Mouse (Mus musculus): ENCODE results near the gene Cyb5rl.

Cyb5rl gene

GRCm38 (mm10) chr4:107061560-107061959 is 5.2 kb upstream of the Cyb5rl start:
- CTCF ChIA-PET: no interaction called here

DNA sequence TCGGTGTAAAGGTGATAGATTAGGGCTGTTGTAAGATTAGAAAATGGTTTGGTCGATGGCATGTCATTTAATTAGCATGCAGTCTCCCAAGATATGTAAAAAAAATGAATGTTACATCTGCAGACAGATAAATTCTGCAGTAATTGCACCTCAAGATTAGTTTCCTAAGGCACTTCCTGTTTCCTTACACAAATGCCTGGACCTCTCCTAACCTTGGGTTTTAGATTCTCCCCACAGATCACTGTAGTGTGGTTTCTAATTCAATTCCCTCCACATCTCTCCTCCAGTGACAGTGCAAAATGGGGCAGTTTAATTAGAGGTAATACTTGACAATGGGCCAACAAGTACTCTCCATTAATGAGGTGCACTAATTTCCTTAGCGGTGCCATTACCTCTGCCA is 3.6 kb upstream of the Cyb5rl start:
- CTCF ChIA-PET: no interaction called here

GRCm38 (mm10) chr4:107064394-107065098 is 2.2 kb upstream of the Cyb5rl start:
- CTCF ChIA-PET: no interaction called here

DNA sequence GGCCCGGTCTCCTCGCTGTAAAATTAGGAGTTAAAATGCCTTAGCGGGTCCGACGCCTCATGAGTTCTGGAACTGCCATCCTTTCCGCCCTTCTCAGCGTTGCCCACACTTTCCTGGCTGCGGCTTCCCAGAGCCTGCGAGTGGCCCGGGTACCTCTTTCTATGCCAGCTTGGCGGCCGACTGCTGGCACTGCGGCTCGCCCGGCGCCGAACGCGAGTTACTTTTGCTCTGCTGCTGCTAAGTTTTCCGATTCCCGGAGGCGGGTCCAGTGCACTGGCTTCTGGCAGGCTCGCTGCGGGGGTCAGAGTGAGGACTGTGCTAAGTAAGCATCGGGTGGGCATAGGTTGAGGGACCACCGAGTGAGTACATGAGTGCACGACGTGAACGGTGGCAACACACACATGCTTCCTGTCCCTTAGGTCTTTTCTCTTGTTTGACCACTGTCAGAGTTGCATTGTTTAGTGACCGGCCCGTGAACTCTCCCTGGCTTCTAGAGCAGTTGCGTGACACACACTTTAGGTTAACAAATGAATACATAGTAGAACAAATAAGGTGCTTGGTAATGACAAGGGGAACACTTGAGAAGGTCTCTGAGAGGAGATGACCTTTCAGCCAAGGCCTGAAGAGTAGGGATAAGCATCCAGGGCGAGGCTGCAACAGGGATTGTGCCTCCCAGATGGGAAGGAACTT is 508 bp downstream of the Cyb5rl start:
- CTCF ChIA-PET: no interaction called here

DNA sequence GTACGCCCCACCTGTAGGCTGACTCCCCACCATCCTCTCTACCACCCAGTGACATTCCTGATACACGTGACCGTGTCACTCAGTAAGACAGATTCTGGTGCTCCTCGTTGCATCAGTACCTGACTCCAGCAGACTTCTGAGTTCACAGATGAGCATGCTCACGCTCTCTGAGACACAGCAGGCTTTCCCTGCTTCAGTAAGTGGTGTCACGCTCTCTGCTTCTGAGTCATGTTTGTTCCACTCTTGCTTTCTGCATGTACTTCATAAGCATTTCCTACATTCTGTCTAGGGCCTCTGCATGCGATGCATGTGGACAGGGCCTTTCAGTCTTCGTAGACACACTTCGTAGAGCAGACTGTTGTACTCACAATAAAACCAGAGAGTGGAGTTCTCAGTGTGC is 5.6 kb downstream of the Cyb5rl start:
- CTCF ChIA-PET: no interaction called here

DNA sequence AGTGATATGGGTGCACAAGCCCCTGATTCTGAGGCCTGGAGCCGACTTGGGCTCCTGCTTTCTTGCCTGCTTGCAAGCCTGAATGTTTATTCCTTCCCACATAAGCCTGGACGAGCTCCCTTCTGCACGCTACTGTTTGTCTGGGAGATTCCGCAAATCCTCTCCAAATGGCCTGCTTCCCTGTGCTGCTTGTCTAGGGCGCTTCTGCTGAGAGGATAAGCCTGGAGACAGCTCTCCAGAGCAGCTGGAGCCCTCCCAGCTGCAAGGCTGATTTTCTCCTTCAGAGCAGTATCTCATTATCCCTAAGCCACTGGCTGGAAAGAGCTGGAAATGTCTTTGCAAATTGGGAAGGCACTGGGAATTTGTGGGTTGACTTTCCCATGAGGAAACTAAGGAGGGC is 8.7 kb downstream of the Cyb5rl start:
- CTCF ChIA-PET: no interaction called here

DNA sequence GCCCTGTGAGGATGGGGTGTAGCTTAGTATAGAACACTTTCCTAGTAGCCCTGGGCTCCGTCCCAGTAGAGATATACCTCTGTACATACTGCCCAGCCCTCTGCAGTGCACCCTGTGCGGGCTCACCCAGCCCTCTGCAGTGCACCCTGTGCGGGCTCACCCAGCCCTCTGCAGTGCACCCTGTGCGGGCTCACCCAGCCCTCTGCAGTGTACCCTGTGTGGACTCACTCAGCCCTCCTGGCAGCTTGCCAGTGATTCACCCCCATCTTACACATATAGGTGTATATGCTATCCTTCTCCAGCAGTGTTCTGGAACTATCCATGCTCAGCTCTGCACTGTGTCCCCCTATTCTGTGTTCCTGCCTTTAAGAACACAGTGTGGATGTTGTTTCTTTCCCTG is 12.1 kb downstream of the Cyb5rl start:
- CTCF ChIA-PET: interaction anchor here (0.6 kb wide), 1 partner anchor 354 kb away, joined by 3 read pairs; no protein-coding TSS in a partner anchor

- CTCF ChIA-PET: no interaction called here
These were observed 12.9 kb downstream of the Cyb5rl start for GRCm38 (mm10) chr4:107079716-107080115.

DNA sequence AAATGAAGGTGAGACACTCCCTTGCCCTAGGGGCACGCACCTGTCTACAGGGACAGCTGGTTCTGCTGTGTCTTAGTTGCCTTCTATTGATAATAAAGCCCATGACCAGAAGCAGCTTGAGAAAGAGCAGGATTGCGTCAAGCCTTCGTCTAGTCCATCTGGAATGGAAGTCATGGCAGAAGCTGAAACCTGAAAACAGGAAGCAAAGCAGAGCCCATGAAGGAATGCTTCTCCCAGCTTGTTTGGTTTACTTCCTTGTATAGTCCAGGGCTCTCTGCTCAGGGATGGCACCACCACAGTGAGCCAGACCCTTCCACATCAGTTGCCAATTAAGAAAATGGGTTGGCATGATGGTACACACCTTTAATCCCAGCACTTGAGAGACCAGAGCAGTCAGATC is 15.4 kb downstream of the Cyb5rl start:
- CTCF ChIA-PET: no interaction called here

GRCm38 (mm10) chr4:107083126-107083525 is 16.3 kb downstream of the Cyb5rl start:
- CTCF ChIA-PET: no interaction called here

DNA sequence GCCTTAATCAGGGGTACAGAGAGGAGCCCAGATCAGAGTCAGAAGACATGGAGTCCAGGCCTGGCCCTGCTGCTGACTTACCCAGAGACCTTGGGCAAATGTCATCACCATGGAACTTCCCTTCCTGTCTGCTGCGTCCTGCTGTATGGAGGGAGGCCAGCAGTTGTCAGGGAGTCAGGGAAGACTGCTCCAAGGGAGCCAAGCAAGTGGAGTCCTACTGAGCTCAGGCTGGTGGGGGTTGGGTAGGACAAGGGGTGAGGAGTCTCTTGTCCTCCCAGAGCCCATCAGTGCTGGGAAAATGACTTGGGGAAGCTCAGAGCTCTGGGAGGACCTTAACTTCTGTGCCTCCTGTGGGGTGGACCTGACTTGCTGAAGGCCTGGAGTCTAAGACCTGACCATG is 17.6 kb downstream of the Cyb5rl start:
- CTCF ChIA-PET: no interaction called here

- CTCF ChIA-PET: no interaction called here
These were observed 18.1 kb downstream of the Cyb5rl start for GRCm38 (mm10) chr4:107084858-107085257.

- CTCF ChIA-PET: no interaction called here
These were observed 24.9 kb downstream of the Cyb5rl start for GRCm38 (mm10) chr4:107091696-107092095.

GRCm38 (mm10) chr4:107094484-107095187 is 27.8 kb downstream of the Cyb5rl start:
- CTCF ChIA-PET: interaction anchor here (0.6 kb wide), 1 partner anchor 478 kb away, joined by 4 read pairs; no protein-coding TSS in a partner anchor

GRCm38 (mm10) chr4:107096043-107096442 is 29.3 kb downstream of the Cyb5rl start:
- CTCF ChIA-PET: no interaction called here

DNA sequence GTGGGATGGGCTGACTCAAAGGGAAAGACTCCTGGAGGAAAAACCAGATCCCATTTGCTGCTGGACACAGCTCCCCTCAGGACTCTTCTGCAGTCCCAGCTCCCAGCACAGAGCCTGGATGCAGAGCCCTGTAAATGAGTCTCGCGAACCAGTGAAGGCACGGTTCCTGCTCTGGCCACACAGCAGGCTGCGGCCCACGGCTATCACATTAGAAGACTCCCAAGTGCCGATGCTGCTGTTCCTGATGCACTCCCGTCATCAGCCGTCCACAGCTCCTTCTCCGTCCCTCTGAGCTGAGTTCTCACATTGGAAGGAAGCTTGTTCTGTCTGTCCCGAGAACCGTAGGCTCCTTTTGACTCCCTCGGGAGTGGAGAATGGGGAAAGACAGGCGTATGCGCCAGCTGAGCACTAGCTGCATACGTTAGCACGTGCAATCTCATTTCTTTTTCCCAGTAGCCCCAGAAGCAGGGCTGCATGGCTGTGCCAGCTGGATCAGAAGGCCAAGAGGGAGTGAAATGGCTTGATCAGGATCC is 30.1 kb downstream of the Cyb5rl start, which contains the start of gene Cdcp2:
Cdcp2 (plus strand) TSS at position 51 of the 533 bp plus-strand sequence.
- CTCF ChIA-PET: no interaction called here

DNA sequence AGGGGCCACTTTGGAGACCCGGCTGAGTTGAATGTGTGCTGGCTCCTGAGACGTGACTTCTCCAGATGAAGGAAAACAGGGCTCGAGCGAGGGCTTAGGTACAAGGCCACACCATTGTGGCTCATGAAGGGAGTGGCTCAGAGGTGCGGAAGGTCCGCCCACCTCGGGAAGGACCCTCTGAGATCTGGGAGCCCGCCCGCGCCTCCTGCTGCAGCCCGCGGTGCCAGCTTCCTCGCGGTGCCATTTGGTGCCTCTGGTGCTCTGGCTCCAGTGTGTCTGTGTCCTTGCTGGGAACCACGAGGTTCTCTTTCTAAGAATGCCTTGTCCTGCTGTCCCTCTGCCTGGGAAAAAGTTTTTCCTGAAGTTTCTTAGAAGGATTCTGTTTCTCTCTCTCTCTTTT is 31.1 kb downstream of the Cyb5rl start:
- CTCF ChIA-PET: no interaction called here

DNA sequence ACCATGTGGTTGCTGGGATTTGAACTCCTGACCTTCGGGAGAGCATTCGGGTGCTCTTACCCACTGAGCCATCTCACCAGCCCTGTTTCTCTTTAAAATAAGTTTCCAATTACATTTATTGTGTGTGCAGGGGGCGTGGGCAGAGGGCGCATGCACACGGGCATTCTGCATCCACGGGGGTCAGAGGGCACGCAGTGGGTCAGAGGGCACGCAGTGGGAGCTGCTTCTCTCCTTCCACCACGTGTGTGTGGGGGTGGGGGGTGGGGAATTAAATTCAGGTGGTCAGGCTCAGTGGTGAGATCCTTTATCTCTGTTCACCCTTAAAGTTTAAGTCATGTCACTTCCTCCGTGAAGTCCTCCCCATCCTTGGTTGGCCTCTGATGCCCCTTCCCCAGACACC is 31.6 kb downstream of the Cyb5rl start:
- CTCF ChIA-PET: no interaction called here

- CTCF ChIA-PET: no interaction called here
These were observed 32.2 kb downstream of the Cyb5rl start for GRCm38 (mm10) chr4:107098791-107099525.

DNA sequence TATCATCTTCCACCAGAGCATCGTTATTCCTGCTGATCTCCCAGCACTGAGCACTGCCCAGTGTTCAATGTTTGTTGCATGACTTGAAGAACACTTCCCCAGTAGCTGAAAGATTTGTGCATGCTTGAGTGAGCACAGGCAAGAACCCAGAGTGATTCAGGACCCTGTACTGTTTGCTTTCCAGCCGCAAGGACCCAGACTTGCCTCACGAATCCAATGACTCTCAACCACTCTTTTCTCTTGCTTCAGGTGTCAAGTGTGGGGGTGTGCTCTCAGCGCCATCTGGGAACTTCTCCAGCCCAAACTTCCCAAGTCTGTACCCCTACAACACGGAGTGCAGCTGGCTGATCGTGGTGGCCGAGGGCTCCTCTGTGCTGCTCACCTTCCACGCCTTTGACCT is 35.4 kb downstream of the Cyb5rl start:
- CTCF ChIA-PET: no interaction called here

DNA sequence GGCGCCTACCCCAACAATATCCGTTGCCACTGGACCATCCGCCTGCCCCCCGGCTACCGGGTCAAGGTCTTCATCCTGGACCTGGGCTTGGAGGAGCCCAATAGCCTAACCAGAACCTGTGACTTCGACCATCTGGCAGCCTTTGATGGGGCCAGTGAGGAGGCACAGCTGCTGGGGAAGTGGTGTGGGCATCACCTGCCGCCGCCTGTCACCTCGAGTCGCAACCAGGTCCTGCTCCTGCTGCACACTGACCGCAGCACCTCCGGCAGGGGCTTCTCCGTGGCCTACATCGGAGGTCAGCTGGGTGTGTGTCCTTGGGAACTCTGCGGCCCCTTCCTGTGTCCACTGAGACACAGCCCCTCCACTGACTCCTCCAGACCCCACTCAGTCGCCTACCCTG is 40.0 kb downstream of the Cyb5rl start:
- CTCF ChIA-PET: no interaction called here

GRCm38 (mm10) chr4:107108291-107108731 is 41.5 kb downstream of the Cyb5rl start:
- CTCF ChIA-PET: no interaction called here
